Mouse (Mus musculus): Measurements from ENCODE around the gene Rnf10.

- TF ChIP-seq CTCF (IDR thresholded peaks at IDR 0.05; ENCODE audit: low read depth, low read length), result no peak
- no peak for TF ChIP-seq POLR2A (IDR thresholded peaks at IDR 0.05; ENCODE audit: insufficient read depth, low read length)
- TF ChIP-seq EP300 (IDR thresholded peaks at IDR 0.05; ENCODE audit: insufficient read depth, low read depth, low read length), result no peak
Observed at GRCm38 (mm10) chr5:115260356-115260755, 12.3 kb downstream of the Rnf10 start.
